Mouse (Mus musculus) stomach, postnatal 0 days (tissue): ENCODE measurements at regions not wholly inside any gene's neighbourhood (a gene's known extent, or its start where the extent isn't known, plus 50 kb on each side); places are given as distances from the start of the nearest gene placed in this dataset.

Source experiments
- CTCF ChIP-seq: IDR thresholded peaks from 2 replicates; pipeline ENCODE4 v1.5.1; 2016; ENCODE audit warnings: antibody characterized with exemption, low read depth, mild to moderate bottlenecking, moderate library complexity
- EP300 ChIP-seq: optimal IDR thresholded peaks from 2 replicates; pipeline ENCODE3; 2016; ENCODE audit warnings: antibody characterized with exemption

GRCm38 (mm10) chr17:75936686-75937380, 385.1 kb upstream of the Fam98a start:
- TF ChIP-seq CTCF (no peak), EP300 (no peak)
